Mouse (Mus musculus): Measurements from ENCODE around the gene Gm20605.
A peak's percentile ranks its signal among the peaks of the same experiment; 100 is the strongest.
"Not testable (repeated sequence)": the region's sequence is repeated elsewhere in the genome, so short reads cannot be mapped to it uniquely, and the experiment has no call there.

The Gm20605 gene

DNA sequence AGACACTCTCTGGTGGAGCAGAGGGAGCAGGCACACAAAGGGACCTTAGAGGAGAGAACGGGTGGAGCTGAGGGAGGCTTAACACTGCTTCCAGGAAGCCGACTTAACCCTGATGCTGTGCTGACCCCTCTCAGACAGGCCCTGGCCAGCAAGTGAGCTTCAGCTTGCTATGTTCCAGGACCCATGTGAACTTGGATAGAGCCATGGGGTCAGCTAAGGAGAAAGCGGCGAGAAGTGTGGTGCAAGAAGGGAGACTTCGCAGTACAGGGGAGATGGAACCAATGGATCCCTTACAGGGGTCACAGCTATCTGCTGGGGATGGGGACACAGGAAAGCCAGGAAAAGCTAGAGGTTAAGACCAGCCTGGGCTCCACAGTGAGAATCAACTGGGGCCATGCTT is 15.9 kb upstream of the Gm20605 start:
- no peak for DNase-seq (ENCODE audit: low read depth, low spot score)

DNA sequence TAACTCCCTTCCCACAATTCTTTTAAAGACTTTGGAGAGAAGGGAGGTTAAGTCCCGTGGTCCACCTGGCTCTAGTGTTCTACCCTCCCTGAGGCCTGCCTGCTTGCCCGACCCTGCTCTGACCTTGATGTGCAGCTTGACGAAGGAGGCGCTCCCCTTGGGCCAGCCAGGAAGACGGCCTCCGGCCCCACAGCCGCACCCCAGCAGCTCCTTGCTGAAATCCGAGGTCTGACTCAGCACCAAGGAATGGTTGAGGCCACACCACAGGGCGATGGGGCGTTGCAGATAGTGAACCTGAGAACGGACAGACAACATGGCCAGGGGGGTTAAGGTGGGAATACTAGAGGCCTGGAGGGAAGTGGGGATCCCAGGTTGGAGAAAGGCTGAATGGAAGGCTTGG is 15.4 kb upstream of the Gm20605 start, which contains the start of gene Pcolce:
Gene Pcolce, minus strand, starts transcription at position 235 of the 400 bp plus-strand sequence.
- DNase-seq (ENCODE audit: low read depth, low spot score), result no peak

DNA sequence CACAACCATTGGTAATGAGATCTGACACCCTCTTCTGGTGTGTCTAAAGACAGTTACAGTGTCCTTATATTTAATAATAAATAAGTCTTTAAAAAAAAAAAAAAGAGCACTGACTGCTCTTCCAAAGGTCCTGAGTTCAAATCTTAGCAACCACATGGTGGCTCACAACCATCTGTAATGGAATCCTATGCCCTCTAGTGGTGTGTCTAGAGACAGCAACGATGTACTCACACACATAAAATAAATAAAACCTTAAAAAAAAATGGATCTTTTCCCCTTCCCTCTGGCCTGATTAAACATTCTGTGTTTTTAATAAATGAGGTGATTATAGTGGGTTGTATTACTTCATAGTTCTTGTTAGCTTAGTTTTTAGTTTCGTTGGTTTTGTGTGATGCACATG is 14.1 kb upstream of the Gm20605 start:
- DNase-seq (ENCODE audit: low read depth, low spot score), result not testable (repeated sequence)

DNA sequence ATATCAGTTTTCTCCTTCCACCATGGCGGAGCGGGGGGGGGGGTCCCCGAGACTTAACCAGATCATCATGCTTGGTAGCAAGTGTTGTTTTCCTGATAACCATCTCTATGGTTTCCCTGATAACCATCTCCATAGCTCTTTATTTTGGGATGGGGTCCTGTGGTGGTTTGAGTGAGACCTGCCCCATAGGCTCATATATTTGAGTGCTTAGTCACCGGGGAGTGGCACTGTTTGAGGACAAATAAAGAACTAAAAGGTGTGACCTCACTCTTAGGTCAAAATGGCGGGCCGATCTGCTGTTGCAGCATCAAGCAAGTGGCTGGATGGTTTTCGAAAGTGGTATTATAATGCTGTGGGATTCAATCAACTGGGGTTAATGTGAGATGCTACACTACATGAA is 13.6 kb upstream of the Gm20605 start:
- no peak for DNase-seq (ENCODE audit: low read depth, low spot score)

DNA sequence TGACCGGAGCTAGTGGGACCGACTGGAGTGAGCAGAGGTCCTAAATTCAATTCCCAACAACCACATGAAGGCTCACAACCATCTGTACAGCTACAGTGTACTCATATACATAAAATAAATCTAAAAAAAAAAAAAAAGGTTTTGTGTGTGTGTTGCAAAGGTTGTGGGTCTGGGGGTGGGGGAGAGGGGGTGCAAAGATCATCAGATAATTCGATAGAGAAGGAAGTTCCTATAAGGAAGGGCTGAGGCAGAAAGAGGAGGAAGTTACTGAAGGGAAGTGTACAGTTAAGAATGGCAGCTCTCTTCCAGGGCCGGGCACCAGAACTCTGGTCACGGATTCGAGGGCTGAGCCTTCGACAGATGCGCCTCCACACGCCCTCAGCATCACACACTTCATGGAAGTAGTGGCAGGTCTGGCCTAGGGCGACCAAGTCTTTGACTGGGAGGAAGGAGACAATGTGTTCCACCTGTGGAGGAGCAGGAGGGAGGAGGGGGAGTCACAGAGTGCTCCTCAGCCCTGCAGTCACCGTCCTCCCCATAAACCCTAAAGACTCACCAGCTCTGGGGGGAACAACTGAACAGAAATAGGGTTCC is 4.9 kb upstream of the Gm20605 start:
- DNase-seq (ENCODE audit: low read depth, low spot score), result no peak

DNA sequence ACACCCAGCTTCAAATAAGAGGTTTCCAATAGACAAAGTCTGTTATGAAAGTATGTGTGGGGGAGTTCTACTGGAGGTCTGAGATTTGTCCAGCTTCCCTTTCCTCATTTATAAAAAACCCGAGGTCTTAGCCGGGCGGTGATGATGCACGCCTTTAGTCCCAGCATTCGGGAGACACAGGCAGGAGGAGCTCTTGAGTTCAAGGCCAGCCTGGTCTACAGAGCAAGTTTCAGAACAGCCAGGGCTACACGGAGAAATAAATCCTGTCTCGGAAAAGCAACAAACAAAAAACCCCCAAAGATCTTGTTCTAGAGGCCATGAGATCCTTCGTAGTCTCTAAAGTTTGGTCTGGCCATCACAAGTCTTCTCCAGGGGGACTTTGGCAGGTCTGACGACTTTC is 984 bp upstream of the Gm20605 start:
- no peak for DNase-seq (ENCODE audit: low read depth, low spot score)

DNA sequence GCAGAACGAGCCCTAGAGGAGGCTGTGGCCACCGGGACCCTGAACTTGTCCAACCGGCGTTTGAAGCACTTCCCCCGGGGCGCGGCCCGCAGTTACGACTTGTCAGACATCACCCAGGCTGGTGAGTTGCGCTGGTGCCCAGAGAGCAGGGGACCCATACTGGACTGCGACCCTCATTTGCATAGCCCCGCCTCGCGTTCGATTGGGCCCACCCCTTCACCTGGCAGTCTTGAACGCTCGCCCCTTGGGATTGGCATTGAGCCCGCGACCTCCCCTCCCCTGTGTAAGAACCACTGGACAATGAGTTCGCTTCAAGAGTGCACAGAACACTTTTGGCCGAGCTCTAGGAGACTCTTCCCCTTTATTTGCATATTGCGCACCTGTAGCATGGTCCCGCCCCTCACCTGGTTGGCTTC is 339 bp downstream of the Gm20605 start:
- no peak for DNase-seq (ENCODE audit: low read depth, low spot score)

DNA sequence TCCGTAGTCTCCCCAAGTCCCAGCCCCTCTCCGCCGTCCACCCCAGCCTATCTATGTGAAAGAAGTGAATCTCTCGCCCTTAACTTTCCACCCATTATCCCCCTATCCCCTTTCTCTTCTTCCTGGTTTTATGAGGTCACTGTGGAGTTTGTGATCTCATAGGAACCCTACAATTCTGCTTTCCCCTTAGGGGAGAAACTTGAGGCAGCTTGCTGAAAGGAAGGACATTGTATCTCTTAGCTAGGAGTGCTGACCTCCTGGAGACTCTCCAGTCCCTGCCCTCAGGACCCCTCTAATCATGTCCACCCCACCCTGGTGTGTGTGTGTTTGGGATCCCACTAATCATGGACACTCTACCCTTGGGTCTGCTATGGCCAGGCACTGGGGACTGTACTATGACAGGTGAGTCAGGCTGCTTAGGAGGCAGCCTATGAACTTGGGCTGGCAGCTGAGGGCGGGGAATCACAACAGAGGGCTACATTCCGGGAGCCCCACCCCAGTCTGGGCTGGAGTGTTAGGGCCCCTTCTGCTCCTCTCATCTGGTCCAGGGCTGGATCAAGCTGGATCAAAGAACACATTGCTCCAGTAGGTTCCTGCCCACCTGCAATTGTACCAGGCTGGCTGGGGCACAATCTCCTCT is 1.1 kb downstream of the Gm20605 start:
- DNase-seq (ENCODE audit: low read depth, low spot score), result no peak

DNA sequence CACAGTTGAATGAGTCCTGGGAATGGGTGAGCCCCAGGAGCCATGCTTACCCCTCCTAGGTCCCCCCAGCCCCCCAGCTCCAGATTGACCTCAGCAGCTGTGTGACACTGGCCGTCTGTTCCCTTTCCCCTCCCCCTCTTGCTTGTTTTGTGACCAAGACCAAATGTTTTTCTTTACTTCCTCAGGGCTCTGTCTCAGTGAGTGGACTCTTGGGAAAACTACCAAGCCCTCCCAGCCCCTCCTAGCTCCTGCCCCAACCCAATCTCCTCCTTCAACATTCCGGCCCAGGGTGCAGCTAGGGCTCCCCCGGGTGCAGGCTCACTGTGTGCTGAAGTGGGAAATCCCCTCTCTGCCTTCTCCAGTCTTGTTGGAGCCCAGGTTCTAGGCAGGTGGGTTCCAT is 1.6 kb downstream of the Gm20605 start:
- no peak for DNase-seq (ENCODE audit: low read depth, low spot score)

DNA sequence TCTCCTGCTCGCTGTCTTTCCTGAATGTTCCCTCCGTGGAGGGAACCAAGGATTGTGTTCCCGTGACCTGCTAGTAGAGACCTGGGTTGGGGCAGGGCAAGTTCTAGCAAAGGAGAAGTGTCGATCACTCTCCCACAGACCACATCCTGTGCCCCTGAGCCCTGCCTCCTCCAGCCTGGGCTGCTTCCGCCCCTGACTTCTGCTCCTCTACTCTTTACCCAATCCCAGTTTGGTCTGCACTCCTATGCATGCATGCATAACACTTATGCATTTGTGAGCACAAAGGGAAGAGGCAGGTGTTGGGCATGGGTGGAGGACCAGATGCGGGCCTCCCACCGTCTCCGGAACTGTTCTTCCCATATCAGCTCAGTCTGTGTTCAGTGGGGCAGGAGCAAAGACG is 2.2 kb downstream of the Gm20605 start:
- no peak for DNase-seq (ENCODE audit: low read depth, low spot score)

DNA sequence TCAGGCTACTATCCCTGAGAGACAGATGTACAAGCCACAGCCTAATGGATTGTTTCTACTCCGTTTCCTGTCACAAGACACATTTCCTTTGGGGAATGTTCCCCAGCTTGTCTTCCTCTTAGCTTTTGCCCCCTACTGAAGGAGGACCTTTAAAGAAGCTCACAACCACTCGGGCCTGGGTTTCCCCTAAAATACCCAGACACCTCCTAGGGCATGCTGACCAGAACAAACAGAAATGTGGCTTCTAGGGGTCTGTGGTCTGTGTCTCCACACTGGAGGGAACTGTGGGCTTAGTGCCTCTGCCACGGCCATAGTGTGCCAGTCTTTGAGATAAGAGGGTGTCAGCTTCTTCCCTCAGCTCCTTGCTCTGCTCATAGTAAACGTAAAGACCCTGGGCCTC is 2.6 kb downstream of the Gm20605 start:
- no peak for DNase-seq (ENCODE audit: low read depth, low spot score)

DNA sequence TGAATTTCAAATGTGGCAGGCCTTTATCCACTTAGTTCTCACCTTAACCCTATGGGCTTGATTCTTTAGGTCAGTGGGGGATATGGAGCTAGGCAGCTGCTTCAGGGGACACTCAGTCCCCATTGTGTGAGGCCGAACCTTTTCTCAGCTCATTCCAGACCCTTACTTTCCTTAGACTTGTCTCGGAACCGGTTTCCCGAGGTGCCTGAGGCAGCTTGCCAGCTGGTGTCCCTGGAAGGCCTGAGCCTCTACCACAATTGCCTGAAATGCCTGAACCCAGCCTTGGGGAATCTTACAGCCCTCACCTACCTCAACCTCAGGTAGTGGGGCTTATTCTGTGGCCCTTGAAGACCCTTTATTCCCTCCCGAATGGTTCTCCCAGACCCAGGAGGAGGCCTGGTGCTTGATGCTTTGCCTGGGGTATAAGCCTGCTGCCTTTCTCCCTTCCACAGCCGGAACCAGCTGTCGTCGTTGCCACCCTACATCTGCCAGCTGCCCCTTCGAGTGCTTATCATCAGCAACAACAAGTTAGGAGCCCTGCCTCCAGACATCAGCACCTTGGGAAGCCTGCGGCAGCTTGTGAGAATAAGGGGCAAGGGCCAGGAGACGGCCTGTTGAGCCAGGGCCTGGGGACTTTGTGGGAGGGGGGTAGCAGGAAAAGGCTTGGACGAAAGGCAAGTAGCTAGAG is 4.6 kb downstream of the Gm20605 start:
- no peak for DNase-seq (ENCODE audit: low read depth, low spot score)

DNA sequence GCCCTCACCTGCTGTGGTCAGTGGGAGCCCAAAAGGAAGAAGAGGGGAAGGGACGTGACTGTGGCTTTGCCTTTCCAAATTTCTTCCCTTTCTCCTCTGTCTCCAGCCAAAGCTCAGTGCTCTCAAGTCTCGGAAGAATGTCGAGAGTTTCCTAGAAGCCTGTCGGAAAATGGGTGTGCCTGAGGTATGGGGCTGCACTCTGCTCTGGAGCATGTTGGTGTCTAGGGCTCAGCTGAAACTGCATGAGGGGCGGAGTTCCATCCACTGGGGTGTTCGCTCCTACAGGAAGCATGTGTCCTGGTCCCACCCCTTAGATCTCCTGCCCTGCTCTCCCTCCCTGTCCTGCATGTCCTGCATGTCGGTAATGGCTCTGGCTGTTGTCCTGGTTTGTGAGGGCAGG is 10.5 kb downstream of the Gm20605 start:
- no peak for DNase-seq (ENCODE audit: low read depth, low spot score)

DNA sequence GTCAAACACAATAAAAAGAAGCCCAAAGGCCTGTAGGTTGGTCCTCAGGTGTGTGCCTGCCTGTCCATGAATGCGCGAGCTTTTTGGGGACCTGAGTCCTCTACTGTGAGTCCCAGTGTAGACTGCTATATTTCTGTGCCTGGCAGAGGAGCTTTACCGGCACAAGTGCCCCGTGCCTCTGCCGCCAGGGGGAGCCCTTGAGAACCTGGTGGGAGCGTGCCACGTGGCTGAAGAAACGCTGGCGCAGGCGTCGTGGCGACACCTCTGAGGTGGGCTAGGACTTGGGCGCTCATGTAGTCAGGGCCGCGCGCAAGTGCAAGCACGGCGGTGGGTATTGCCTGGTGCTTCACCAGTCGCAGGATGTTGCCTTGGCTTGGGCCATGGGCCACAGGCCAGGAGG is 12.1 kb downstream of the Gm20605 start, which contains the start of gene Sap25:
Gene Sap25, plus strand, starts transcription at position 281 of the 400 bp plus-strand sequence.
- peak; percentile 81 for DNase-seq (ENCODE audit: low read depth, low spot score)

DNA sequence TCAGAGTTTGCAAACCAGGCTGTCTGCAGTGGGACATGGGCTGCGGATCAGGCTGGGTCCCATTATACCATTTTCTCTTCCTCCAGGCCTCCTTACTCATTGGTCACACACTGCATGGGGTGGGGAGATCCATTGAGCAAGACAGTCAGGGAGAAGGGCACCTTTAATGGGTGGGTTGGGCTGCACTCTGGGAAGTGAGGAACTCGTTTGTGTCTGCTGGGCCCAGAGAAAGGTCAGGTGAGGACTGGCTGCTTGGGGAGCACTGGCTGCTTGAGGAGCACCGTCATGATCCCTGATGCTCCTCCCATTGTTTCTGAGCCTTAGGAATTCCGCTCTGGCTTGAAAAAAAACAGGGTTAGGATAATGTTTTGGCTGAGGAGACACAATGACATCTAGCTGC is 13.9 kb downstream of the Gm20605 start:
- no peak for DNase-seq (ENCODE audit: low read depth, low spot score)

DNA sequence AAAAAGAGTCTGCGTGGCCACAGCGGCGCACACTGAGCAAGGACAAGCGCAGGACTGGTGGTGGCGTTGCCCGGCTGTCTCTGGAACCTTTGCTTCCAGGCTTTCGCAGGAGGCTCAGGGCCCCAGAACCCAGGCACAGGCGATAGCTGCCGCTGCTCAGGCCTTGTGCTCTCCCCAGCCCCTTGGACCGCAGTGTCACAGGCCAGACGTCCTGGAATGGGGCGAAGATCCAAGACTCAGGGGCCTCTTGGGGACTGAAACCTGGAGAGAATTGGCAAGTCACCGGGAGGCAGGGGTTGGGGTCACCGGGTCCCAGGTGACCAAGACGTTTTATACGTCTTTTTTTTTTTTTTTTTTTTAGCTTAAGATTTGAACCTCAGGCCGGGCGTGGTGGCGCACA is 15.5 kb downstream of the Gm20605 start:
- no peak for DNase-seq (ENCODE audit: low read depth, low spot score)

DNA sequence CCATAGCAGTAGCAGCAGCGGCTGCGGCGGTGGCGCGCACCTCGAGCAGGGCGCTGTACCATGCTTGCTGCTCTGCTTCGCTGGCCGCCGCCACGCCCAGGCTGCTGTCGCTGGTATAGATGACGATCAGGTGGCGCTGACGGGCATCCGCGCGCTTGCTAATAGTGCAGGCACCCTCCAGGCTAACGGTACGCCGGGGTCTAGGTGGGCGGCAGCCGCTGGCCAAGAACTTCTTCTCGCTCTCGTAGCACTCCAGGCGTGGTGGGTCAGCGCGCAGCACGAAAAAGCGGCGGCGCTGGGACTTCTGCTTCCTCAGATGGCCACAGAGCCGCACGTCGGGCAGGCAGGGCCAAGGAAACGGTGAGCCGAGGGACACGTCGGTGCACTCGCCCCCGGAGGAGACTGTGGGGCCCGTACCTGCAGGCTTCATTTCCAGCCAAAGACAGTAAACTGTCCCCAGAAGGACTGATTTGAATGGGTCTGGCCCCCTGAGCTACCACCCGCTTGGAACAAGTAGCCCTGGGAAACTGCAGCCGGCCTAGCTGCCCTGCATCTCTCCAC is 16.2 kb downstream of the Gm20605 start:
- no peak for DNase-seq (ENCODE audit: low read depth, low spot score)

DNA sequence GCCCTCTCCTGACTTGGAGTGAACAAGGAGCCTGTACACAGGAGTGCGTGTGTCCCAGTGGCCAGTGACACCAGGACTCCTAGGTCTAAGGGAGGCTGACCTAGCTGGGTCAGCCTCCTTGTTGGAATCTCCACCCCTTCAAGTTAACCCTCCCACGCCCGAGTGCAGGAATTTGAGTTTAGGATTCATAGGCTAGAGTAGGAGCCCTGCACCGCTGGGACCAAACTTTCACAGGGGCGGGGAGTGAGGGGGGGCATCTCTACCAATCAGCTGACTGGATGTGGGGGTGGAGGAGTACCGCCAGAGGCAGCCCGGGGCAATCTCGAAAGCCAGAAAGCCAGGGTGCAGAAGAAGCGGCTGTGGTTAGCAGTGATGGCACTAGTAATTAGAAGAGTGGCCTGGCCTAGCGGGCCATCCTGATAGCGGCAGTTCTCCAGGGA is 16.7 kb downstream of the Gm20605 start, which contains the start of gene Irs3:
Gene Irs3, minus strand, starts transcription at position 63 of the 440 bp plus-strand sequence.
- no peak for DNase-seq (ENCODE audit: low read depth, low spot score)

DNA sequence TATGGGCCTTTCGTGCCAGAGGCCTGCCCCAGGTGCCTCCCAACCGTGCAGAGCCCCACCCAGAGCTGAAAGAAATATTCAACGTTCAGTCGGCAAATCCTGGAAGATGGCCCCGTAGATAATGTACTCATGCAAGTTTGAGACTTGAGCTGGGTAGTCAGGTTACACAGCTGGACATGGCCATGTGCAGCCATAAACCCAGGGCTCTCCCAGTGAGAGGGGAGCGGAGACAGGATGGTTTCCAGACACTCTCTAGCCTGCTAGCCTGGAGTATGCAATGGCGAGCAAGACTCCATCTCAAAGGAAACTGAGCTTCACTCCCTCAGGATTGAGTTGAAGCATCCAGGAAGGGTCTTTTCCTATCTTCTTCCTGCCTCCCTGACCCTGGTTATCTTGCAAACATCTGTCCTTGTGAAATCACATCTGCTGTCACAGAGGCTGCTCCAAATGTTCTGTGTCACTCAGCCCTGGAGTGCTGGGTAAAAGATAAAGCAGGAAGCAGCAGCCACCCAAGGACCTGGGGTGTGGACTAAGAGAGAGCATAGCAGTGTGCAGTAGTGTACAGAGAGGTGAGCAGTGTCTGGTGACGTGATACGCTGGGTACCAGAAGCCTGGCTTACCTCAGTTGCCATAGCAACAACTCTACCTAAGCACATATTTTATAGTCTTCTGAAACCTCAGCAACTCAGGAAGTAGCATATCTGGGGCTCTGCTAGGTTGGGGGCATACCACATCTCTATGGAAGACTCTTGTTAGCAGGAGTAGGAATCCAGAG is 19.0 kb downstream of the Gm20605 start:
- DNase-seq (ENCODE audit: low read depth, low spot score), result no peak

DNA sequence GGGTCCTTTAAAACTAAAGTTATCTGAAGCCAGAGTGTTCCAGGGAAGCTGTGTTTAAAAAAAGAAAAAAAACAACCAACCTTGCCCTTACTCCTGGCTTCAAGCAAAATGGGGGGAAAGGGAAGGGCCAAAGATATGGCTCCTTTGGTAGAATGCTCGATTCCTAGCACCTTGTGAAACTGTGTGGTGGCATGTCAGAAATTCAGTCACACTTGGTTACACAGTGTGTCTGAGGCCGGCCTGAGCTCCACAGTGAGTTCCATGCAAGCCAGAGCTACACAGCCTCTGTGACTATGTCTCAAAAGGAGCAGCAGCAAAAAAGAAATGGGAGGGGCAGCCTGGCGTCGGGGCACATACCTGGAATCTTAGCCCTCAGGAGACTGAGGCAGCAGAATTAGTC is 20.3 kb downstream of the Gm20605 start:
- no peak for DNase-seq (ENCODE audit: low read depth, low spot score)

DNA sequence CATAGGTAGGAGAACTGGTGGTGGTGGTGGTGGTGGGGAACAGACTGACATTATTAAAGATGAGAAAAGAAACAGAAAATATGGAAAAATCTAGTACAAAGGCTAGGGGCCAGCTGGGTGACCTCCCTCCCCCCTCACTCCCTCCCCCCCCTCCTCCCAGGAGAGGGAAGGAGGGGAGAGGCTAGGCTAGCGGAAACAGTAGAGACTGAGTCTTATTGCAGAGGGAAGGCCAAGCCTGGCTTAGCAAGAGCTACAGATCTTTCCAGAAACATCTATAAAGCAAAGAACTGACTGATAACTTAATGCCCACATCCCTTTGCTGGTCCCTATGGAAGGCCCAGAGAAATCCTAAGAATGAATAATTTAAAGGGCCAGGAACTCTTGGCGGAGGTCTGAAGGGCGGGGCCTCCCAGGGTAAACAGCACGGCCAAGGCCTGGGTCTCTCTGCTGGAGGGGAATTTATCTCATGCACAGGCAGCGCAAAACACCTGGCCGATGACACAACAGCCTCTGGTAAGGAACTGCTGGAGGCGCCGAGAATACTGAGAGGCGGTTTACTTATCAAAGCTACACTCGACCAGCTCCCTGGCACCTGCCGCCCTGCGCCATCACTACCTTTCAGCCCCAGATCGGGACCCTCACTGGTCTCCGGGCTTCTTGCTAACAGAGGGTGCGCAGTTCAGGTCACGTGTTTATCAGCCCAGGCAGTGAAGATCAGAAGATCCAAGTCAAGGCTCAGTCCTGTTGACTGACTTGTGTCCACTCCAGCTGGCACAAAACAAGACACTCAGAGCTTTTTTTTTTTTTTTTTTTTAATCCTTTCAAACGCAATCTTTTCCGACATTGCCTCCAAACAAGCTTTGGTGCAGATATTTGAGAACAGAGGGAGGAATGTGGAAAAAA is 20.9 kb downstream of the Gm20605 start:
- DNase-seq (ENCODE audit: low read depth, low spot score), result no peak

All from WW6 (cell line).